Mouse (Mus musculus) spleen, adult 2 months (tissue): ENCODE measurements around the gene Prkar2b. TPM values are rescaled to one million over a fixed set of nuclear protein-coding genes. Genes with fewer than 3 reads are reported as not detected.

ENCODE experiments used
- DNase-seq, 2 experiments: peaks; one replicate each; pipeline versions ENCODE4 v3.0.0 to v3.0.0-alpha.2; 2012 to 2021; ENCODE audit warnings: low spot score in 2 of 2, low read depth in 1 of 2
- H3K27ac ChIP-seq: fragments of 200-500 bp; 2 replicates; pipeline ENCODE4 v1.5.1; 2012; ENCODE audit warnings: low read length, inconsistent platforms; ENCODE audit not compliant: insufficient read depth
- H3K27me3 ChIP-seq: fragments of 200-500 bp; 2 replicates; pipeline ENCODE4 v1.6.1; 2012; ENCODE audit warnings: mild to moderate bottlenecking, moderate library complexity, low read length, inconsistent platforms; ENCODE audit not compliant: control insufficient read depth, insufficient read depth
- H3K36me3 ChIP-seq: fragments of 200-500 bp; 2 replicates; pipeline ENCODE4 v1.6.1; 2012; ENCODE audit warnings: mild to moderate bottlenecking, low read length, inconsistent platforms; ENCODE audit not compliant: control insufficient read depth, insufficient read depth
- H3K4me1 ChIP-seq: fragments of 200-500 bp; 2 replicates; pipeline ENCODE4 v1.6.1; 2011; ENCODE audit warnings: inconsistent platforms; ENCODE audit not compliant: control insufficient read depth, insufficient read depth, insufficient read length
- H3K4me3 ChIP-seq: fragments of 200-500 bp; 2 replicates; pipeline ENCODE4 v1.5.1; 2011; ENCODE audit warnings: mild to moderate bottlenecking, inconsistent platforms; ENCODE audit not compliant: insufficient read depth, insufficient read length; ENCODE audit errors: extremely low read depth
- CTCF ChIP-seq: fragments of 200-500 bp; IDR thresholded peaks from 2 replicates; pipeline ENCODE4 v1.5.1; 2011; ENCODE audit warnings: mild to moderate bottlenecking, inconsistent platforms; ENCODE audit not compliant: insufficient read depth, insufficient read length, insufficient replicate concordance; ENCODE audit errors: extremely low read depth
- POLR2A ChIP-seq: fragments of 200-500 bp; IDR thresholded peaks from 2 replicates; pipeline ENCODE4 v1.6.1; 2011; ENCODE audit warnings: low read depth, low read length, inconsistent platforms
- WGBS: fragments of 180-500 bp; shearing (Covaris S2); methylation state at CpG from one replicate; pipeline ENCODE4 v1.1.7; 2018; 5-methylcytosine and 5-hydroxymethylcytosine counted together
- polyA plus RNA-seq: library from polyadenylated mRNA; depleted of rRNA; stranded (reverse); fragments of >200 nt; gene quantifications from 2 replicates; pipeline ENCODE4 v1.2.3, GENCODE M21; 2012

Prkar2b gene
- polyA plus RNA-seq, 1 experiment: 9.1 TPM

- no peaks in the 10 kb centered on the region for H3K27me3 ChIP-seq
- TF ChIP-seq CTCF (no peak), POLR2A (no peak)
- H3K4me3 ChIP-seq: no peak overlapping the region
- no peak for DNase-seq
- WGBS: 71% methylated on average over 7 of the region's 7 CpGs
- no peaks in the 10 kb centered on the region for H3K4me1 ChIP-seq
- H3K27ac ChIP-seq: no peak overlapping the region
- H3K36me3 ChIP-seq: no peaks in the 10 kb centered on the region
Measured at GRCm38 (mm10) chr12:31976544-31976943, 84.6 kb downstream of the Prkar2b start.

DNA sequence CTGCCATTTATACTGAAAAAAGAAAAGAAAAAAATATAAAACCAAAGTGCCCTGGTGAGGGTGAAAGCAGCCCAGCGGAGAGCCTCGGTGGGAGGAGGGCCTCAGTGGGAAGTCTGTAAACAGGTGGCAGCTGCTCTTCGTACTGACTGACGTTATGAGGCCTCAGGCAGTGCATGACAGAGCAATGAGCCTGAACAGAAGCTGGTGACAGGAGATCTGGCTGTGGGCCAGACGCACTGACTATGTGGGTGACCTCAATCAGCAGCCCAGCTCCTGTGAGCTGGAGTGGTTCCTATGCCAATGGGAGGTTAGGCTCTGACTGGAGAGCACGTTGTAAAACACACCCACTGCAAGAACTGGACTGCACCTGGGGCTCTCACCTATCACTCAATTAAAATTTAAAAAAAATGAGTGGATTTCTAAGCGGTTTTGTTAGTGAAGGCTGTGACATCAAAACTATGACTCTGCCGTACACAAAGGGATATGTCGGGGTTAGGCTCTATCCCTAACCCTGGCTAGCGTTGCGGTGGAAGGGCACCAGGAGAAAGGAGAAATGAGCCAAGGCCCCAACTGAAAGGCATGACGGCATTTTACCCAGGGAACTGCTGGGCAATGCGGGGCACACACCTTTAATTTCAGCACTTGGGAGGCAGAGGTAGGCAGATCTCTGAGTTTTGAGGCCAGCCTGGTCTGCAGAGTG, 87.5 kb downstream of the Prkar2b start:
- Histone ChIP-seq H3K4me3 (no peak overlapping the region), H3K4me1 (no peaks in the 10 kb centered on the region), H3K27me3 (no peaks in the 10 kb centered on the region), H3K36me3 (no peaks in the 10 kb centered on the region), H3K27ac (no peak overlapping the region)
- peak; percentile 55 to 79 for DNase-seq
- WGBS: 38% methylated on average over 13 of the region's 13 CpGs
- no peak for TF ChIP-seq POLR2A
- TF ChIP-seq CTCF: no peak

- WGBS: 97% methylated on average over 8 of the region's 8 CpGs
- no peak for TF ChIP-seq CTCF
- TF ChIP-seq POLR2A: no peak
- no peak overlapping the region for H3K27ac ChIP-seq
- H3K27me3 ChIP-seq: no peaks in the 10 kb centered on the region
- DNase-seq: no peak
- H3K4me3 ChIP-seq: no peak overlapping the region
- H3K36me3 ChIP-seq: no peaks in the 10 kb centered on the region
- no peaks in the 10 kb centered on the region for H3K4me1 ChIP-seq
Measured at GRCm38 (mm10) chr12:31971547-31971946, 89.5 kb downstream of the Prkar2b start.

- no peak for DNase-seq
- H3K36me3 ChIP-seq: no peaks in the 10 kb centered on the region
- H3K4me1 ChIP-seq: no peaks in the 10 kb centered on the region
- H3K27ac ChIP-seq: no peak overlapping the region
- TF ChIP-seq CTCF: no peak
- TF ChIP-seq POLR2A: no peak
- no peaks in the 10 kb centered on the region for H3K27me3 ChIP-seq
- WGBS: 75% methylated on average over 1 of the region's 1 CpGs
- no peak overlapping the region for H3K4me3 ChIP-seq
Measured at GRCm38 (mm10) chr12:31969111-31969510, 92.0 kb downstream of the Prkar2b start.

DNA sequence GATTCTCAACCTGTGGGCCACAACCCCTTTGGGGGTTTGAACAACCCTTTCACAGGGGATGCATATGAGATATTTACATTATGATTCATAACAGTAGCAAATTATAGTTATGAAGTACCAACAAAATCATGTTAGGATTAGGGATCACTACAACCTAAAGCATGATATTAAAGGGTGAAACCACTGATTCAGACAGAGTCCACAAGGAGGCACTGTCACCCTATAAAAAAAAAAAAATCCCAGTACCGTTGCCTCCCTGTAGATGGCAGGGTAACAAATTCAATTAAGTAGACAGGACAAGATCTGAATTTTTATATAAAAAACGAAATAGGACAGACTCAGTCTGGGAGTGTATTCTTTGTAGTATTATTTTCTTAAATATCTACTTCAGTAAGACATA, 93.6 kb downstream of the Prkar2b start:
- H3K27ac ChIP-seq: no peak overlapping the region
- H3K4me3 ChIP-seq: no peak overlapping the region
- 10% methylated on average over 2 of the region's 2 CpGs for WGBS
- TF ChIP-seq POLR2A: no peak
- peak; percentile 14; the same call in 1 of the 2 replicates for TF ChIP-seq CTCF
- DNase-seq: peak in 1 of 2 experiments; percentile 57
- no peaks in the 10 kb centered on the region for H3K27me3 ChIP-seq
- no peaks in the 10 kb centered on the region for H3K36me3 ChIP-seq
- no peaks in the 10 kb centered on the region for H3K4me1 ChIP-seq

GRCm38 (mm10) chr12:31966405-31966804, 94.7 kb downstream of the Prkar2b start:
- no peaks in the 10 kb centered on the region for H3K27me3 ChIP-seq
- WGBS: 78% methylated on average over 4 of the region's 4 CpGs
- H3K27ac ChIP-seq: no peak overlapping the region; the same call in 1 of the 2 replicates
- no peaks in the 10 kb centered on the region for H3K4me1 ChIP-seq
- H3K36me3 ChIP-seq: no peaks in the 10 kb centered on the region
- DNase-seq: no peak
- no peak overlapping the region for H3K4me3 ChIP-seq
- TF ChIP-seq CTCF (no peak), POLR2A (no peak)

DNA sequence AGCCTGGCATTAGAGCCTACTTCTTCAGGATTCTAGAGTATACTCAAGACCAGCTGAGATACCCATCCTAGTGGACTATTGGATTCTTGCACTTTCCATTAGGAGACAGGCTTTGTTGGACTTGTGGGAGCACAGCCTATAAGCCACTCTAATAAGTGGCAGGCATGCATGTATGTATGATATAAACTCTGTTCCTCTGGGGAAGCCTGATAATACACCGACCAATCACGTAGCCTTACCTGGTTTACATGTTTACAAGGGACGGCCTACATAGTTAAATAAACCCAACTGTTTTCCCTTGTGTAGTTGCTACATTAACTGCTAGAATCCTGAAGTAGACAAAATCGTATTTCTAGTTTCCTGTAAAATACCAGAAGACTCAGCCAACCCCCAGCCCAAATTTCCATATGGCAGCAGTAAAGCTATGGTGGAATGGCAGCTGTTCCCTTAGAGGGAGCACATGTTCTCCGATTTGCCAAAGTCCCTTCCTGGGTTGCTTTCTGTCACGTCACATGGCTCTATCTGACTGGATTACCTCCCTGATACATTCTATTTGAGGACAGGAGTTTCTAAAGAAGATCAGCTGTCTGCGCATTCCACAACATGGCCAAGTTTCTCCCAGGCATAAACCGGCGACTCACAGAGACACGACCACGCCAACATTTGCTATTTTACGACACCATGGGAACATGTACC, 95.4 kb downstream of the Prkar2b start:
- Histone ChIP-seq H3K27ac (no peak overlapping the region; the same call in 1 of the 2 replicates), H3K27me3 (no peaks in the 10 kb centered on the region), H3K36me3 (no peaks in the 10 kb centered on the region), H3K4me1 (no peaks in the 10 kb centered on the region), H3K4me3 (no peak overlapping the region)
- 88% methylated on average over 12 of the region's 12 CpGs for WGBS
- no peak for TF ChIP-seq CTCF
- TF ChIP-seq POLR2A: no peak
- no peak for DNase-seq
